Mouse (Mus musculus) CD8-positive naive resting alpha-beta T cell, adult 2 months (primary cell): Measurements from ENCODE around the gene Hmbs.
"Not testable (repeated sequence)": the region's sequence is repeated elsewhere in the genome, so short reads cannot be mapped to it uniquely, and the experiment has no call there.

Experiments used
- DNase-seq, 2 experiments: peaks; one replicate each; pipeline ENCODE4 v3.0.0; 2022; ENCODE audit warnings: low read depth in 2 of 2, low spot score in 2 of 2

Hmbs gene

DNA sequence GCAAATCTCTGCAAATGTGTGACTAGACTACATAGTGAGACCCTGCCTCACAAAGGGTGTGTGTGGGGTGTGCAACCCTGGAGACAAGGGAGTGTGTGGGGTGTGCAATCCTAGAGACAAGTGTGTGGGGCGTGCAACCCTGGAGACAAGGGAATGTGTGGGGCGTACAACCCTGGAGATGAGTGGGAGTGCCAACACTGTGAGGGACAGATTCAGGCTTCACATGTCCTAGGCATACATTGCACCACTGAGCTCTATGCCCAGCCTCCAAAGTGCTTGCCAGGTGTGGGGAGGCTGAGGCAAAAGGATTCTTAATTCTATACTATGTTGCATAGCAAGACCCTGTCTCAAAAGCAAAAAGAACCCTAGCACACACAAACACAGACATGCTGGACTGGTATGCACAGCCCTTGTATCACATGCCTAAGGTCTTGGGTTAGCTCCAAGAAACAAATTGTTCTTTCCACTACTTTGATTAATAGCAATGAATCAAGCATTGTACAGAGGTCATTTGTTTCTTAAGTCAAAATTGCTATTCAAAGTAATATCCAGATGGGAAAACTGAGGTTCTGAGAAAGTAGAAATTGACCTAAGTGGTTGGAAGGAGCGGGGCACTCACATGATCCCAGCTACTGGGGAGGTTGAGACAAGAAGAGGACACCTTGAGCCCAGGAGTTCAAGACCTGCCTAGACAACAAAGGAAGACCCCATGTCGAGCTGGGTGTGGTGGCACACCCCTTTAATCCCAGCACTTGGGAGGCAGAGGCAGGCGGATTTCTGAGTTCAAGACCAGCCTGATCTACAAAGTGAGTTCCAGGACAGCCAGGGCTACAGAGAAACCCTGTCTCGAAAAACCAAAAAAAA lies 1.8 kb upstream of the Hmbs start:
- DNase-seq: no peak

DNA sequence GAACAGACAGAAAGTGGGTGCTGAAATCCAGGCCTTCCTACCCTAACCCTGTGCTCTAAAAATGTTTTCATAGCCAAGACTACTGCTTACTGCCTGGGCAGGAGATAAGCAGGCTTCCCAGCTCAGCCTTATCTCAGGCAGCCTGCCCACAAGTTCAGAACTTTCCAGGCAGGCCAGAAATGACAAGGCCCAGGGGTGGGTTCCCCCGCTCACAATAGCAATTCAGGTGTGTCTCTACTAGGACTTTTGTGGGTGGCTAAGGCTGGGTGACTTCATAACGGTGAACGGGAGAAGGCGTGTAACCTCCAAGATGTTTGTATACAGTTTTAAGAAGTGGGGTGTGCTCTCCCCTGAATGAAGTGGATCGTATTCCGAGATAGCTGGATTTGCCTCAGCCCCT lies 738 bp downstream of the Hmbs start:
- no peak for DNase-seq

DNA sequence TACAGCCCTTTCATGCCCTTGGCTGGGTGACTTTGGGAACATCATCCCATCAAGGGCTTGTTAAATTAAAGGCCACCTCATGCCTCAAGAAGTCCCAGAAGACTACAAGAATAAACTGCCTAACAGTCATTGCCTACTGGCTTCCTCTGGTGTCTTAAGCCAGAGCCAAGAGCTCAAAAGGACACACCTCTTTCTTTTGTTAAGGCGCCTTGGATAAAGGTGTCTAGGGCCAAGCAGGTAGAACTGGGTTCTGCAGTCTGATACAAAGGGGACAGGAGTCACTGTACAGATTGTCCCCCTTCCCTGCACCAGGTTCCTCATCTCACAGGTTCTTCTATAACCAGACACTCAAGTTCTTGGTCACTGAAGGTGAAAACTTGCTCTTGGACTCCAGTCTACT lies 1.4 kb downstream of the Hmbs start:
- no peak for DNase-seq

DNA sequence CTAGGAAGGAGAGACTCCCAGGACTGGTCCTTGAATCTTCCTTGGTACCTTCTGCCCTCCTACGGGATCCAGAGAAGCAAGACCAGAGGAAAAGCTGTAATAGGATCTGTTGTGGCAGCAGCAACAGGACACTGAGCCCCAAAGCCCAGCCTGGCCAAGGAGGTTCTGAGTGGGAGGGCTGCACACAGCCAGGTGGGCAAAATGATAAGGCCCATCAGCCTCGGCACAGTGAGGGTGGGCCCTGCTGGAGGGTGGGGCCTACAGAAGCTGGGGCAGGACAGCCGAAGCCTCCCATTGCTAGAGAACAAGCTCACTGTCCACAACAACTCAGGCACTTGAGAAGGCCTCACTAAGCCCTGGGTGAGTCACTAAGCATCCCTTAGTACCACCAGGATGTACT lies 1.9 kb downstream of the Hmbs start:
- no peak for DNase-seq

DNA sequence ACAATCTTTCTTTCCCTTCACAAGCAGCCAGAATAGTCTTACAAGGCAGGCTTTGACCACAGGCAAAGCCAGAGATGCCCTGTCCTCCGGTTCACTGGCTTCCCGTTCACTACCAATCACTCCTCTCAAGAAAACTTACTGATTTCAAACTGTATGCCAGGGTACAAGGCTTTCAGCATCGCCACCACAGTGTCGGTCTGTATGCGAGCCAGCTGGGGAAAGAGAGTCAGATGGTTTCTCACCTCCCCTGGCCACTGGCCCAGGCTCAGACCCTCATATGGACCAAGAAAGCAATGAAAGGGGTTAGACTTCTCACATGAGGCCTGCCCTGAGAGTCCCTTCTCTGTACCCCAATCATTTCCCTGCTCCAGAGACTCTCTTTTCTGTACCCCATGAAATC lies 2.5 kb downstream of the Hmbs start:
- no peak for DNase-seq

DNA sequence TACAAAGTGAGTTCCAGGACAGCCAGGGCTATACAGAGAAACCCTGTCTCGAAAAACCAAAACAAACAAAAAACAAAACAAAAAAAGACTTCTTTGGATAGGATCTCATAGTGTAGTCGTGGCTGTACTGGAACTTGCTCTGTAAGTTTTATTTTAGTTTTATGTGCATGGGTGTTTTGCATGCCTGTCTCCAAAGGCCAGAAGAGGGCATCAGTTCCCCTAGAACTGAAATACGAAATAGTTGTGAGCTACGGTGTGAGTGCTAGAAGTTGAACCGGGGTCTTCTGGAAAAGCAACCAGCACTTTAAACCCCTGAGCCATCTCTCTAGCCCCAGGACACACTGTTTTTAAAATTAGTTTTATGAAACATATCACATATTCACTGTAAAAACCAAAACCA lies 5.5 kb downstream of the Hmbs start:
- no peak for DNase-seq

DNA sequence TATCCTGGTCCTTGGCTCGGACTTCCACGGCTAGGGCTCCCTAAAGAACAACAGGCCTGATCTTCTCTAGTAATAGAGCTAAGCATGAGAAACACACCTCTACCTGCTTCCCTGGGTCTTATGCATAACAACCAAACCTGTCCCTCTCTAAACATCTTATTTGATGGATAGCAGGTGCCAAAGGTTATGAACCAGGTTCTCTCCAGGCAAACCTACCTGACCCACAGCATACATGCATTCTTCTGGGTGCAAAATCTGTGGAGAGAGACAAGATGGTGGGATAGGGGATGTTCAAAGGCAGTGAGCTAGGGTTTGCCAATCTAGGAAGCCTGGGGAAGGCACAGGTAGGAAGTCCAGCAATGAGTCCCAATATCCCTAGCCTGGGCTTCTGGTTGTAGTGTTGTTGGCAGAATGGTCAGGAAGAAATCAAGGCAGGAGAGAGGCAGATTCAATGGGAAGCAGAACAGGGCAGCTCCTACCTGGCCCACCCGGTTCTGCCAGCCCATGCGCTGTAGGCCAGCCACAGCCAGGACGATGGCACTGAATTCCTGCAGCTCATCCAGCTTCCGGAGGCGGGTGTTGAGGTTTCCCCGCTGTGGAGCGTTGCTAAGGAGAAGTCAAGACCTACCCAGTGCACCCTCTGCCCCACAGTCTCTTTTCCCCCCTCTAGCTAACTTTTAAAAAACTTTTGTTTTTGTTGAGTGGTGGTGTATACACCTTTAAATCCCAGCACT lies 6.4 kb downstream of the Hmbs start:
- no peak for DNase-seq

DNA sequence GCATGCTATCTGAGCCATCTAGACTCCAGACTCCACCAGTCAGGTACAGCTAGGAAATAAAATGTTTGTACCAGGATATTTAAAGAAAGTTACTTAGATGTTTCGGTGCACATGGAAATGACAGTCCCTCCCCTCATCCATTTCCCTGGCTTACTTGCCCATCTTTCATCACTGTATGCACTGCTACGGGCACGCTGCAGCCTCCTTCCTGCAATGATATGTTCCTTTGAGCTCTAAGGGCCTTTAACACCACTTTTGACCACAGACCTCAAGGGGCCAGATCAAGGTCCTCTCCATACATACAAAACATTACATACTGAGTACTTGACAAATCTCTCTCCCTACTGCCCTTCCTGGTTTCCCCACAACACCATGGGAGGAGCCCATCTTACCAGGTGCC lies 7.1 kb downstream of the Hmbs start:
- DNase-seq: no peak

DNA sequence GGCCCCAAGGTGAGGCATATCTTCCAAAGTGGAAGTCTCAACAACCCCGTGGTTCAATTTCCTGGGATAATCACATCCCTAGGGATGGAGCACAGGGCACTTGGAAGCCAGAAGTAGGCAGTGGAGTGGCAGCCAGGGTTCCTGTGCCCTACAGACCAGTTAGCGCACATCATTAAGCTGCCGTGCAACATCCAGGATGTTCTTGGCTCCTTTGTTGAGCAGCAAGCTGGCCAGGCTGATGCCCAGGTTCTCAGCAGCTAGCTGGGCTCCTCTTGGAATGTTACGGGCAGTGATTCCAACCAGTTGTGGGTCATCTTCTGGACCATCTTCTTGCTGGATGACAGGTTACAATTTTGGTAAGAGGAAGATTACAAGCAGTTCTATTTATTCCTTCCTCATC lies 7.5 kb downstream of the Hmbs start:
- not testable (repeated sequence) for DNase-seq

DNA sequence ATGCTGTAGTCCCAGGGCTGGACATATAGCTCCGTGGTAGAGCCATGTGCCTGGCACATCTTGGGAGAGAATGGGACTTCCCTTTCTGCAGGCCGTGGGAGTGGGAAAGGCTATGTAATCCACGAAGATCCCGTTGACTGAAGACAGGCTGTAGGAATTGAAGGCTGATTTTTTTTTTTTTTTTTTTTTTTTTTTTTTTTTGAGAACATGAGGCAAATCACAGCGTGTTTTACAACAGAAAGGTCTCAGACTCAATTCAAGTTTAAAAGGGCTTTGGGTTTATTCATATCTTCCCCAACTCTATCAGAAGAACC lies 8.0 kb downstream of the Hmbs start:
- DNase-seq: no peak

DNA sequence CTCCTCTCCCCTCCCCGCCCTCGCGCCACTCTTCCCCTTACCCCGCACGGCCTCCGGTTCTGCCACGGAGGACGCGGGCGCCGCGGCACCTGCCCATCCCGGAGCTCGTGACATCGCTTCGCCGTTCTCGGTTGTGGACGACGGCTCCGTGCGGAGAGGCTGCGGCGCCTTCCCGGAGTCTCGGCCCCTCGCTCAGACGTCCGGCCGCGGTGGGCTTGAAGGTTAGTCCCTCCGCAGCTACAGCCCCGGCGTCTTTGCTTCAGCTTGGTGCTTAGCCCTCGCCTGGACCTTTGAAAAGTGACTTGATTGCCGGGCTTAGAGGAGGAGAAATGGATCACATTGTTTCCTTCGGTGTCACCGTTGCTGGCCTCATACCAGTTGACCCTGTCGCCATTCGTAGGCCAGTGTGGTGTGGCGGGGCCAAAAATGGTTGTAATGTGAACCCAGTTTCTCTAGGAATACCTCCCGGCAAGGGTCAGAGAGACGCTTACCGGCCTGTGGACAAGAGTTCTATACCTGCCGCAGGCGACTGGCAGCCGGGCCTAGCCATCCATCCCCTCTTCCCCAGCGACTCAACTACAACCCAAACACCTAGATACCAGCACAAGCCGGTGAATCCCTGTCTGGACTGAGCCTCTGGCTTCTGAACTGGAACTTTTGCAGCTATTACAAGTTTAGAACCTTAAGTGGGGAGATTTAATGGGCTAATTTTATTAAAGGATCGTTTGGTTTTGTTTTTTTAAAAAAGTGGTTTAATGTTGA lies 8.5 kb downstream of the Hmbs start:
- DNase-seq: no peak

DNA sequence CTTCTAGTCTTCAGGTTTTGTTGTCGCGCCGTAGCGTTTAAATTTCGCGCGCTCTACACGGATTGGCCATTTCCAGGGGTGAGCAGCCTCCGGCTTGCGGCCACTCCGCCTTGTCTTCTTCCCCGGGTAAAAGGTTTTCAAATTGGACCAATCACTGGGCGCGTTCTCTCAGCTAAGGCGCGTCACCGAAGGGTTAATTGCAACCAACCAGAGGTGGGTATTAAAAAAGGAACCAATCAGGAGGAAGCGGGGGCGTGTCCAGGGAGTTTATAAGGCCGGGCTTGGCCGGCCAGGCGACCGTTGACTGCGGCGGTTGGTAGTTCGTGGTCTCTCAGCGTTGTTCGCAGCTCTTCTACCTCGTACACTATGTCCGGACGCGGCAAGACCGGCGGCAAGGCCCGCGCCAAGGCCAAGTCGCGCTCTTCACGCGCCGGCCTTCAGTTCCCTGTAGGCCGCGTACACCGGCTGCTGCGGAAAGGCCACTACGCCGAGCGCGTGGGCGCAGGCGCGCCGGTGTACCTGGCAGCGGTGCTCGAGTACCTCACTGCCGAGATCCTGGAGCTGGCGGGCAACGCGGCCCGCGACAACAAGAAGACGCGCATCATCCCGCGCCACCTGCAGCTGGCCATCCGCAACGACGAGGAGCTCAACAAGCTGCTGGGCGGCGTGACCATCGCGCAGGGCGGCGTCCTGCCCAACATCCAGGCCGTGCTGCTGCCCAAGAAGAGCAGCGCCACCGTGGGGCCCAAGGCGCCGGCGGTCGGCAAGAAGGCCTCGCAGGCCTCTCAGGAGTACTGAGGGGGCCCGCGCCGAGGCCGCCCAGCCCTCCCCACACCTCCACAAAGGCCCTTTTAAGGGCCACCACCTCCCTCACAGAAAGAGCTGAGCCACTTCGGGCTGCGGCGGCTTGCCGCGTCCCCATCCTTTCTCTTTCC lies 9.4 kb downstream of the Hmbs start, which contains the start of gene H2afx:
Gene H2afx (plus strand): TSS at position 299 of the 935 bp plus-strand sequence.
- peak; percentile 96 to 97 for DNase-seq

DNA sequence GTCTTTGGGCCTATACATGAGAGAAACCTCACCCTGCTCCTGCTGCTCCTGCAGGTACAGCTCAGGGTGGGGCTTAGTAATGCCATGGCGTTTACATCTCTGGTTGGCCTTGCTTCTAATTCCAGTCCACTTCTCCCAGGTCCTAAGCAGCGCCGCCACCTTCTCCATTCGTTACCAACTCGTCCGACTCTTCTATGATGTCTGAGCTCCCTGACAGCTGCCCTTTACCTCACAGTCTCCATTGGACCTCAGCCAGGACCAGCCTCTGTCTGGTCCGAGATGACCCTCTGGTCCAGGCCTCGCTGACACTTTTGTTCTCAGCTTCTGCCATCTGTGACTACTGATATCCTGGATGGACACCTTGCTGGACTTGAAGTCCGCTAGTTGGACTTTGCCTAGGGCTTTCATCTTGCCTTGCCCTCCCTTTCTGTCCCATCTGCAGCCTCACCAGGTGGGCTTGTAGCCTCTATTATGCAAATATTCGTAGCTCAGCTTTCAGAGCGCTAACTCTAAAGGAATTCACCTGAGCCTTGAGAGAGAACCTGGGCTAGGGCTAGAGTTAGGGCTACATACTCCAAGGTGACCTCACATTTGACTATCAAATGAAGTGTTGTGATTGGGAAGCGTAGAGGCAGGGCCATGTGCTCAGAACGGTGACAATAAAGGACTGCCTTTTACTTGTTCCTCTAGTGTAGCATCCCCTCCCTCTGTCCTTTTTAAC lies 10.9 kb downstream of the Hmbs start:
- DNase-seq: no peak

DNA sequence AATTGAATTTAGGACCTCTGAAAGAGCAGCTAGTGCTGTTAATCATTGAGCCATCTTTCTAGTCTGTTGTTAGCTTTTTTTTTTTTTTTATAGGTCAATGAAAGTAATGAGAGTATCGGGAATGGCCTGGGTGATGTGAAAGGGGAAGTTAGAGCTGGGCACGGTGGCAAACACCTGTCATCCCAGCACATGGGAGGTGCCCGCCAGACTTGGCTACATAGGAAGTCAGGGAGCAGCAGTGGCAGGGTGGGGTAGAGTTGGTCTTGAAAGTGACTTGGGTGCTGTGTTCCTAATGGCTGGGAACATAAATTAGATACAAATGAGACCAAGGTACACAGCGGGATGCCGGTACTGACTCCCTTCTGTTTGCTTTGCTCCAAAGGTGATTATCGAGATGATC lies 13.3 kb downstream of the Hmbs start:
- no peak for DNase-seq

DNA sequence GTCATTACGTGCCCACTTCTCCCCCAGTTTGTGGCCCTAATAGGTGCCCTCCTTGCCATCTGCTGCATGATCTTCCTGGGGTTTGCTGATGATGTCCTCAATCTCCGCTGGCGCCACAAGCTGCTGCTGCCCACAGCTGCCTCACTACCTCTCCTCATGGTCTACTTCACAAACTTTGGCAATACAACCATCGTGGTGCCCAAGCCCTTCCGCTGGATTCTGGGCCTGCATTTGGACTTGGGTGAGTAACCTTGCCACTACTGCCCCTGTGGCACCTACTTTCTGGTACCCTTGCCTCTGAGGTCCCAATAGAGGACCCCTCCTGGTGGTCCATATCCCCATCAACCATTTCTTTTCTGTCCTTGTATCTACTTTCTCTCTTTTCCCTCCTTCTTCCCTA lies 16.1 kb downstream of the Hmbs start:
- no peak for DNase-seq

DNA sequence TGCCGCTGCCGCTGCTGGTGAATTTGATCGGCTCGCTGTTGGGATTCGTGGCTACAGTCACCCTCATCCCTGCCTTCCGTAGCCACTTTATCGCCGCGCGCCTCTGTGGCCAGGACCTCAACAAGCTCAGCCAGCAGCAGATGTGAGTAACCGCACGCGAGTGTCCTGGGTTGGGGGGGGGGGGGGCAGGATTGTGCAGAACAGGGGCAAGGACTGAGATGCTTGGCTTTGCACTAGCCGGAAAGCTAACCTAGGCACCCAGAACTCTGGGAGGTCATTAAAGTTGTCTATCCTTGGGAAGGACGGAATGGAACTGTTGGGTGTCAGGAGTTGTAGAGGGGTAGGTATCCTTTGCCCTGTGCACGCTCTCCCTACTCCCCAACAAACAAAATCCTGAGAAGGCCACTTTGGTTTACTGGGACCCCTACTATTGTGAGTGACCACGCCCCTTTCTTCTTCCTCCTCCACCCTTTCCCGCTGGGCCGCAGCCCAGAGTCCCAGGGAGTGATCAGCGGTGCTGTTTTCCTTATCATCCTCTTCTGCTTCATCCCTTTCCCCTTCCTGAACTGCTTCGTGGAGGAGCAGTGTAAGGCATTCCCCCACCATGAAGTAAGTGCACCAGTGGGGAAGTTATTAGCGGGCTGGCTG lies 16.8 kb downstream of the Hmbs start:
- DNase-seq: no peak

DNA sequence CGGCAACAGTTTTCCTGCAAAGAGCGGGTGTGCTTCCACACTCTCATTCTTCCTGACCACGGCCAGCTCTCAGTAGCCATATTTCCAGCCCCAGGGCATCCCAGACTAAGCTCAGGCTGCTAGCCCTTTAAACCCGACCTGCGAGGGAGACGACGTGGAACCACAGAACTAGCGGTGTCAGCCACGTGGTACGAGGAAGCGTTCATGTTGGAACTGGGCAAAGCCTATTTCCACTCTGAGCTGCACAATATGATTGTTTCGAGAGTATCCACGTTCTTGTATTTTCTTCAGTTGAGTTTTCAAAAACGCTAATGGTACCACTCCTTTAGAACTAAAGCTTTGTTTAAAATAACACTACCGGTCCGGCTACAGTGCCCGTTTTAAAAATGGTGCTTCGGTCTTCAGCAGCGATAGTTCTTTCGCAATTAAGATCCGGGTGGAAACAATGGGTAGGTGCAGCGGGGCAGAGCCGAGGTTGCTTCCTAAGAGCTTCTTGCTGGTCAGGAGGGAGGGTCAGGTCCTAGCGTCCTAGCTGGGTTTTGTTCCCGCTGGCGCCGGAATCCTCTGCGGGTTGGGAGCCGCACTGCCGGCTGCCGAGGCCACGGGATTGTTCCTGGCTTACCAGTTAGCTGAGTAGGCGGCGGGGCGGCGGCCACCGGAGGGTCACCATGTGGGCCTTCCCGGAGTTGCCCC lies 17.5 kb downstream of the Hmbs start:
- DNase-seq: peak; percentile 62 to 64

DNA sequence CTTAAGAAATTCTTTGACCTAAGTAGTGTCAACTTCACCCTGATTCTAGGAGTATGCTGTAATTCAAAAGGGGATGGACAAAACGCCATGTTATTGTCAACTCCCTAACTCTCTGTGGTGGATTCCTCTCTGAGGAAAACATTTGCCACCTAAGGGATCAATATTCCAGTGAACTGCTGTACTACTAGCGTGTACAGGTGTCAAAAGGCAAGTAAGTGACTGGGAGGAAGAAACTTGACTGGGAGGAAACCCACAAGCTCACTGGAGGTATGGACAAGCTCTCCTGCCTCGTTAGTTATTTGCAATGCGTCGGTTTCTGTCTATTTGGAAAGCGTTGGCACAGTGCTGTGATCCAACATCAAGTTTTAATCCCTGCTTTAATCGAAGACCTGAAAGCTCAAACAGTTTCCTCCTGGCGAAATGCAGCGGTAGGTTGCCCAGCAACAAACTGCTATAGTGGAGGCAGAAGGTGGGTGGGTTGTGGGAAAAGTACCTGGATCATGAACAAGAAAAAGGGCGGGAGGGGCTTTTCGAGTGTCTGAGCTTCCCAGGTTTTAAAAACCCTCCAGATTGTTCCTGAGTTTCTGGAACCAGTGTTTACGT lies 18.2 kb downstream of the Hmbs start, which contains the start of gene Dpagt1:
Gene Dpagt1 (plus strand): TSS at position 252 of the 603 bp plus-strand sequence.
- DNase-seq: no peak
